Mouse (Mus musculus): ENCODE data around the gene Atraid. TPM values are rescaled to one million over a fixed set of nuclear protein-coding genes. Genes with fewer than 3 reads are reported as not detected.

The Atraid gene
- polyA plus RNA-seq, 1 experiment from 2014 or later: 200 TPM

DNA sequence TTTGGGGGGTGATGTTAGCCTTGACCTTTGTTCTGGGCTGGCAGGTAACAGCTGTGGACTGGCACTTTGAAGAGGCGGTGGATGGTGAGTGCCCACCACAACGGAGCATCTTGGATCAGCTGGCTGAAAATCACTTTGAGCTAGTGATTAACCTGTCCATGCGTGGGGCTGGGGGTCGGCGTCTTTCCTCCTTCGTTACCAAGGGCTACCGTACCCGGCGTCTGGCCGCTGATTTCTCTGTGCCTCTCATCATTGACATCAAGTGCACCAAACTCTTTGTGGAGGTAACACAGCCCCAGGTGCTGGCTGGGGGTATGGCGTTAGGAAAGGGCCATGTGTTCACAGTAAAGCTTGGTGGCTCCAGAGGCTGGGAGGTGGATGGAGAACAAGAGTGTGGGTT is 23.7 kb downstream of the Atraid start:
- Histone ChIP-seq H3K27me3 (replicated peaks; ENCODE audit: control insufficient read depth, insufficient read depth, low read length) (no peaks in the 10 kb centered on the region), H3K4me2 (ENCODE audit: low read length) (no peak overlapping the region), H3K9me3 (replicated peaks; ENCODE audit: control insufficient read depth, low read length) (no peaks in the 10 kb centered on the region), H3K27ac (ENCODE audit: low read depth, low read length) (no peak overlapping the region), H3K9ac (ENCODE audit: low read length) (no peak overlapping the region), H3K36me3 (ENCODE audit: control insufficient read depth, insufficient read depth, low read length) (peaks cover 97% of the 10 kb centered on the region), H3K4me1 (ENCODE audit: control insufficient read depth, insufficient read depth, low read length) (no peaks in the 10 kb centered on the region), H3K4me3 (ENCODE audit: low read depth, low read length) (no peak overlapping the region)
- 93% methylated on average over 11 of the region's 11 CpGs for WGBS
- ATAC-seq (no peak), DNase-seq (ENCODE audit: low spot score) (no peak)

DNA sequence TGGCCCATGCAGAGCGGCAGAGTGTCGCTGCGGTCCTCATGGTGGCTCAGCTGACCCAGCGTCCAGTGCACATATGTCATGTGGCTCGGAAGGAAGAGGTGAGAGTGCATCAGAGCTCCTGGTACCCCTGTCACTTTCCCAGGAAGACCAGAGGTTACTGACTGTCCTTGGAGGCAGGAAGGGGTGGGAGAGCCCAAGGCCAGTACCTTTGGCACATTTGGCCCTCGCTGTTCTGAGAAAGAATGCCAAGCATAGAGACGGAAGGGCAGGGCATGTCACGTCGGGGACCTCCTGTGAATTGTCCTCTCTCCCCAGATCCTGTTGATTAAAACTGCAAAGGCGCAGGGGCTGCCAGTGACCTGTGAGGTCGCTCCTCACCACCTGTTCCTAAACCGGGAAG is 25.1 kb downstream of the Atraid start:
- DNase-seq (ENCODE audit: low spot score) (no peak), ATAC-seq (no peak)
- Histone ChIP-seq H3K4me3 (ENCODE audit: low read depth, low read length) (no peak overlapping the region), H3K9ac (ENCODE audit: low read length) (no peak overlapping the region), H3K4me2 (ENCODE audit: low read length) (no peak overlapping the region), H3K27ac (ENCODE audit: low read depth, low read length) (no peak overlapping the region), H3K4me1 (ENCODE audit: control insufficient read depth, insufficient read depth, low read length) (no peaks in the 10 kb centered on the region), H3K36me3 (ENCODE audit: control insufficient read depth, insufficient read depth, low read length) (peaks cover 97% of the 10 kb centered on the region), H3K27me3 (replicated peaks; ENCODE audit: control insufficient read depth, insufficient read depth, low read length) (no peaks in the 10 kb centered on the region), H3K9me3 (replicated peaks; ENCODE audit: control insufficient read depth, low read length) (no peaks in the 10 kb centered on the region)
- 90% methylated on average over 12 of the region's 12 CpGs for WGBS

DNA sequence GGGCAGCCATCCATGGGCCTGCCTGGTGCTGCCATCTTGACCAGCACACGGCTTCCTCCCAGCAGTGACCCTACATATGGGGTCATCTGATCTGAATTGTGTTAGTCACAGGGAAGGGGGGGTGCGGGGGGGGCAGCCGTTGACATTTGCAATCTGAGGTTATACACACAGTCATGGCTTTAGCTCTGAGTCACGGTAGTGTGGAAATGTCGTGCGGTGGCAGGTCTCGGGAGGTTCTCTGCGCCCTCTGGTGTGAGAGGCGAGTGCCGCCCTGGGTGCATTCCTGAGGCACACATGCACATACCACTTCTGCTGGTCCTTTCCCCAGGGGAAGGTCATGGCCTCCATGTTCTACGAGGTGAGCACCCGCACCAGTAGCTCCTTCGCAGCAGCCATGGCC is 28.2 kb downstream of the Atraid start:
- no peaks in the 10 kb centered on the region for H3K4me1 ChIP-seq (ENCODE audit: control insufficient read depth, insufficient read depth, low read length)
- H3K27me3 ChIP-seq (replicated peaks; ENCODE audit: control insufficient read depth, insufficient read depth, low read length): no peaks in the 10 kb centered on the region
- no peak overlapping the region for H3K4me3 ChIP-seq (ENCODE audit: low read depth, low read length)
- no peak overlapping the region for H3K9ac ChIP-seq (ENCODE audit: low read length)
- ATAC-seq (no peak), DNase-seq (ENCODE audit: low spot score) (no peak)
- 89% methylated on average over 13 of the region's 13 CpGs for WGBS
- no peak overlapping the region for H3K27ac ChIP-seq (ENCODE audit: low read depth, low read length)
- H3K4me2 ChIP-seq (ENCODE audit: low read length): no peak overlapping the region
- H3K9me3 ChIP-seq (replicated peaks; ENCODE audit: control insufficient read depth, low read length): no peaks in the 10 kb centered on the region
- peaks cover 76% of the 10 kb centered on the region for H3K36me3 ChIP-seq (ENCODE audit: control insufficient read depth, insufficient read depth, low read length)

DNA sequence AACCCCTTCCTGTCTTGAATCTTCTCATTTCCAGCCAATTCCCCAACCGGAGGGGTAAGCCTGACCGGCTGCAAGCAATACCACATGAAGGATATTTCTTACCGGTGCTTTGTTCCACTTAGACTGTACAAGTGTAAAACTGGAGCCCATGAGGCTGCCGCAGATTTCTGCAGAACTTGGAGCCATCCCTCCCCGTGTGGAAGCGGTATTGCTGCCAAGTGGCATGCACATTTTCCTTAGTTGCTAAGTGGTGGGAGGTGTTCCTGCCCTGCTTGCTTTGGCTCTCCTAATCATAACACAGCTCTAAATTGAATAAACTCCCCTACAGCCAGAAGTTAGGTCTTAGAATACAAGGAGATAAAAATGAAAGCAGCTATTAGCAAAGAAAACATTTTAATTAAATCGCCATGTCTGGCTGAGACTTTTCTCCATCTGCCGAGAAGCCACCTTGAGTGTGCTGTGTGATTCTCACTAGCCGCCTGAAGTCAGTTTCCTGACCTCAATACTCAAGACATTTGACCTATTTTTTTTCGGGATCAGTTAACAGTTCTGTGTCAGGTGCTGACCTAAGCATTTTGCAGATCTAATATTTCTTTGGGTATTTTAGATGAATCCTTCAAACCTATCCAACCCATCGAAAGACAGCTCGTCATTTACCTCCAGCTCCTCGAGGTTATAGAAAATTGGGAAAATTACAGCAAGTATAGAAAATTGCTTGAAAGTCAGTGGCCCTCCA is 32.1 kb downstream of the Atraid start:
- no peak for DNase-seq (ENCODE audit: low spot score)

DNA sequence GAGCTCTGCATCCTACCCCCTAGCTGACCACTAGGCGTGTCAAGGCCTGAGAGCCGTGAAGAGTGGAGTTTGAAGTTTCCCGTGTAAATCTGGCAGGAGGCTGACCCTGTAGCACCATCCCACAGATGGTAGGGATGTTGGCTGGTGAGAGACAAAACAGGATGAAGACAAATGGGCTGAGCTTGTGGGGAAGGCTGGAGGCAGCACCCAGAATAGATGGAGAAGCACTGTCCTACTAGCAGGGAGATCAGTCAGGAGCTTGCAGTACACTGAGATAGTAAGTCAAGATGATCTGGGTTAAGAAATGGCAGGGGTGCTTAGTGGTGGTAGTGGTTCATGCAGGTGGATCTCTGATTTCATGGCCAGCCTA is 32.7 kb downstream of the Atraid start:
- ATAC-seq (no peak), DNase-seq (ENCODE audit: low spot score) (no peak)
- Histone ChIP-seq H3K27ac (ENCODE audit: low read depth, low read length) (no peak overlapping the region), H3K4me1 (ENCODE audit: control insufficient read depth, insufficient read depth, low read length) (no peaks in the 10 kb centered on the region; the same call in 1 of the 2 replicates), H3K9ac (ENCODE audit: low read length) (no peak overlapping the region), H3K9me3 (replicated peaks; ENCODE audit: control insufficient read depth, low read length) (no peaks in the 10 kb centered on the region), H3K4me3 (ENCODE audit: low read depth, low read length) (no peak overlapping the region), H3K4me2 (ENCODE audit: low read length) (no peak overlapping the region), H3K36me3 (ENCODE audit: control insufficient read depth, insufficient read depth, low read length) (peaks cover 33% of the 10 kb centered on the region), H3K27me3 (replicated peaks; ENCODE audit: control insufficient read depth, insufficient read depth, low read length) (no peaks in the 10 kb centered on the region)
- WGBS: 70% methylated on average over 3 of the region's 3 CpGs

More for the DNA sequence above, 32.1 kb downstream of the Atraid start:
- H3K4me2 ChIP-seq (ENCODE audit: low read length): no peak overlapping the region
- no peak overlapping the region for H3K4me3 ChIP-seq (ENCODE audit: low read depth, low read length)
- ATAC-seq: no peak
- H3K36me3 ChIP-seq (ENCODE audit: control insufficient read depth, insufficient read depth, low read length): peaks cover 38% of the 10 kb centered on the region
- no peaks in the 10 kb centered on the region; the same call in 1 of the 2 replicates for H3K4me1 ChIP-seq (ENCODE audit: control insufficient read depth, insufficient read depth, low read length)
- H3K9me3 ChIP-seq (replicated peaks; ENCODE audit: control insufficient read depth, low read length): no peaks in the 10 kb centered on the region
- H3K27ac ChIP-seq (ENCODE audit: low read depth, low read length): no peak overlapping the region
- WGBS: 81% methylated on average over 13 of the region's 13 CpGs
- no peak overlapping the region for H3K9ac ChIP-seq (ENCODE audit: low read length)
- H3K27me3 ChIP-seq (replicated peaks; ENCODE audit: control insufficient read depth, insufficient read depth, low read length): no peaks in the 10 kb centered on the region

DNA sequence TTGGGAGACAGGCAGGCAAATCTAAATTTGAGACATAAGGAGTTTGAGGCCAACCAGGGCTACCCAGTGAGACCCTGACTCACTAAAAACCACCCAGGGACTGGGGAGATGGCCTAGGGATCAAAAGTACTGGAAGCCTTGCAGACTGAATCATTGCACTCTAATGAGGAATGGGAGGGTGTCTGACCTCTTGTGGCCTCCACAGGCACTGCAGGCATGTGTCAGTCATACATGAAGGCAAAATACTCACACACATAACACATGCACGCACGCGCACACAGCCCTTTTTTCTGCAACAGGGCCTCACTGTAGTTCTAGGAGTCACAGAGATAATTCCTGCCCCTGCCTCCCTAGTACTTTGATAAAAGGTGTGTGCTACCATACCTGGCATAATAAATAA is 33.3 kb downstream of the Atraid start:
- H3K4me1 ChIP-seq (ENCODE audit: control insufficient read depth, insufficient read depth, low read length): no peaks in the 10 kb centered on the region; the same call in 1 of the 2 replicates
- no peak overlapping the region for H3K4me2 ChIP-seq (ENCODE audit: low read length)
- 77% methylated on average over 3 of the region's 3 CpGs for WGBS
- no peak for ATAC-seq
- no peak overlapping the region for H3K27ac ChIP-seq (ENCODE audit: low read depth, low read length)
- no peak for DNase-seq (ENCODE audit: low spot score)
- H3K9ac ChIP-seq (ENCODE audit: low read length): no peak overlapping the region
- H3K27me3 ChIP-seq (replicated peaks; ENCODE audit: control insufficient read depth, insufficient read depth, low read length): no peaks in the 10 kb centered on the region
- H3K4me3 ChIP-seq (ENCODE audit: low read depth, low read length): no peak overlapping the region
- peaks cover 27% of the 10 kb centered on the region for H3K36me3 ChIP-seq (ENCODE audit: control insufficient read depth, insufficient read depth, low read length)
- no peaks in the 10 kb centered on the region for H3K9me3 ChIP-seq (replicated peaks; ENCODE audit: control insufficient read depth, low read length)

DNA sequence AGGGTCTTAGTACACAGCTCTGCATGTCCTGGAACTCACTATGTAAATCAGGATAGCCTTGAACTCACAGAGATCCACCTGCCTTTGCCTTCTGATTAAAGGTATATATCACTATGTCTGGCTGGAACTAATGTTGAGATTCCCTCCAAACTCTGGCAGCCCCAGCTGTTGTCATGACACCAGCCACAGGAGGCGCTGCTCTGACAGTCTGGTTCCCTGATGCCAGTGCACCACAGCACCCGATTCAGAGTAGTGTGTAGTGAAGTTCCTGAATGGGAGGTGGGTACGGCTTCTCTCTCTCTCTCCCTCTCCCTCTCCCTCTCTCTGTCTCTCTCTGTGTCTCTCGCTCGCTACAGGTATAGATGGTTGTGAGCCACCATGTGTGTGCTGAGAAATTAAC is 34.2 kb downstream of the Atraid start:
- DNase-seq (ENCODE audit: low spot score) (peak; percentile 62), ATAC-seq (peak; percentile 55)
- H3K4me3 ChIP-seq (ENCODE audit: low read depth, low read length): no peak overlapping the region
- no peaks in the 10 kb centered on the region for H3K27me3 ChIP-seq (replicated peaks; ENCODE audit: control insufficient read depth, insufficient read depth, low read length)
- H3K27ac ChIP-seq (ENCODE audit: low read depth, low read length): no peak overlapping the region
- H3K9ac ChIP-seq (ENCODE audit: low read length): no peak overlapping the region
- H3K4me2 ChIP-seq (ENCODE audit: low read length): no peak overlapping the region
- 9% methylated on average over 5 of the region's 5 CpGs for WGBS
- no peaks in the 10 kb centered on the region for H3K9me3 ChIP-seq (replicated peaks; ENCODE audit: control insufficient read depth, low read length)
- H3K36me3 ChIP-seq (ENCODE audit: control insufficient read depth, insufficient read depth, low read length): peaks cover 17% of the 10 kb centered on the region
- no peaks in the 10 kb centered on the region; the same call in 1 of the 2 replicates for H3K4me1 ChIP-seq (ENCODE audit: control insufficient read depth, insufficient read depth, low read length)

DNA sequence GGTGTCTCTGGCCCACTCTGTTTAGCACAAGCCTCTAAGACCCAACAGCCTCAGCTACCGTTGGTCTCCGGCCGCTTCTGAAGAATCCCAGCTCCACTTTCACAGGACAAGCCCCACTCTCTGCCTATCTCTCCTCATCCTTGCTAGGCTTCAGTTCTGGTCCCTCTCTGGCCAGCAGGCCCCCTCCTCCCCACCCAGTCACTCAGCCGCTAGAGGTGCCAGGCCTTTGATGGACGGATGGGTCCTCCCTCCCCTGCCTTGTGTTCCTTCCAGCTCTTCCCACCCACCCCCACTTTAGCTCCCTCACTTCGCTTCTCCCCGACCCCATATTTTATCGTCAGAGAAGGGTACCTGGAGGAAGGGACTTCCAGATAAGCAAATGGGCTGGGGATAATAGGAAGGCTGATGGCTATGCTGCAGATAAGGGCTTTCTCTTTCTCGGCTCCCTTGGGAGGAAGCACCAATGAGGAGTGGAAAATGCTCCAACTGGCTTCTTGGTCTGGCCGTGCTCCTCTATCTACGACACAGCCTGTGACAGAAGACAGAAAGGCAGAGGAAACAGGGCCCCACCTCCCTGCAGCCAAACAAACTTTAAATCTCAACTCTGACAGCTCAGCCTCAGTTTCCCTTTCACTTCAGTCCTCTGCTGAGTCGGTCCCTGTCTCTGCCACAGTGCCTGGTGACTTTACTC is 35.0 kb downstream of the Atraid start:
- Histone ChIP-seq H3K27ac (ENCODE audit: low read depth, low read length) (no peak overlapping the region), H3K27me3 (replicated peaks; ENCODE audit: control insufficient read depth, insufficient read depth, low read length) (no peaks in the 10 kb centered on the region)

DNA sequence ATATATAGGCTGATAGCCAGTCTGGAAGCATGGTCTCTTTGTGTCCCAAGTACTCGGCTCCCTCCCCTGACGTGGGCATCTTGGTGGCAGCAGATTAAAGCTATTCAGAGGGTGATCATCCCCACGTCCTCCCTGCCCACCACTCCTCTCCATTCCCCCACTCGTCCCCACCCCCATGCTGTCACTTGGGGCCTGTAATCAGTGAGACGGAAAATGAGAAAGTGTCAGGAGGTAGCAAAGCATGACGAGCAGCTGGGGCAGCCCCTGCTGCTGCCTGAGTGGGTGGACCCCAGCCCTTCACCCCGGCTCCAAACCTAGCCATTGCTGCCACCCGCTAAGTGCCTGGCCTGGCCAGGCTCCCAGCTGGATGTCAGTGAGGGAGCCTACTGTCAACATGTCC is 35.8 kb downstream of the Atraid start:
- no peaks in the 10 kb centered on the region for H3K27me3 ChIP-seq (replicated peaks; ENCODE audit: control insufficient read depth, insufficient read depth, low read length)
- H3K27ac ChIP-seq (ENCODE audit: low read depth, low read length): no peak overlapping the region
- no peaks in the 10 kb centered on the region; the same call in 1 of the 2 replicates for H3K4me1 ChIP-seq (ENCODE audit: control insufficient read depth, insufficient read depth, low read length)
- H3K4me2 ChIP-seq (ENCODE audit: low read length): no peak overlapping the region
- no peak for DNase-seq (ENCODE audit: low spot score)
- peaks cover 1% of the 10 kb centered on the region; the same call in 1 of the 2 replicates for H3K36me3 ChIP-seq (ENCODE audit: control insufficient read depth, insufficient read depth, low read length)
- no peak for ATAC-seq
- 0 out of 2 replicates have a peak overlapping the region, but pooled peaks have one; percentile 13 for H3K9ac ChIP-seq (ENCODE audit: low read length)
- H3K9me3 ChIP-seq (replicated peaks; ENCODE audit: control insufficient read depth, low read length): no peaks in the 10 kb centered on the region
- WGBS: 2% methylated on average over 8 of the region's 8 CpGs
- H3K4me3 ChIP-seq (ENCODE audit: low read depth, low read length): no peak overlapping the region

More for the DNA sequence above, 35.0 kb downstream of the Atraid start:
- no peak for DNase-seq (ENCODE audit: low spot score)
- no peak overlapping the region for H3K4me3 ChIP-seq (ENCODE audit: low read depth, low read length)
- ATAC-seq: no peak
- no peak overlapping the region for H3K4me2 ChIP-seq (ENCODE audit: low read length)
- WGBS: 42% methylated on average over 12 of the region's 12 CpGs
- no peaks in the 10 kb centered on the region for H3K9me3 ChIP-seq (replicated peaks; ENCODE audit: control insufficient read depth, low read length)
- no peak overlapping the region for H3K9ac ChIP-seq (ENCODE audit: low read length)
- H3K36me3 ChIP-seq (ENCODE audit: control insufficient read depth, insufficient read depth, low read length): peaks cover 10% of the 10 kb centered on the region
- H3K4me1 ChIP-seq (ENCODE audit: control insufficient read depth, insufficient read depth, low read length): no peaks in the 10 kb centered on the region; the same call in 1 of the 2 replicates
